Mouse (Mus musculus) CH12.LX (cell line): ENCODE measurements around the gene 1700122O11Rik. TPM values are rescaled to one million over a fixed set of nuclear protein-coding genes. Genes with fewer than 3 reads are reported as not detected.

Experiments used
- DNase-seq: peaks from one replicate; pipeline ENCODE4 v3.0.0-alpha.2; 2013; ENCODE audit errors: extremely low read depth
- H3K27ac ChIP-seq: 2 replicates; pipeline ENCODE4 v1.5.1; 2012; ENCODE audit warnings: low read depth, mild to moderate bottlenecking, control low read depth, moderate library complexity; ENCODE audit not compliant: insufficient read depth
- H3K27me3 ChIP-seq: replicated peaks from 2 replicates; pipeline ENCODE3; 2012; ENCODE audit warnings: inconsistent platforms
- H3K36me3 ChIP-seq, 2 experiments: replicated peaks in 1 of 2; 2 replicates each; pipeline versions ENCODE3 to v1.6.1; 2012; ENCODE audit warnings: inconsistent platforms in 1 of 2, low read length in 1 of 2, mild to moderate bottlenecking in 1 of 2, mixed read lengths in 1 of 2, moderate library complexity in 1 of 2; ENCODE audit not compliant: control insufficient read depth in 1 of 2, insufficient read depth in 1 of 2
- H3K4me1 ChIP-seq, 2 experiments: 2 replicates each; pipeline ENCODE4 v1.6.1; 2012; ENCODE audit warnings: inconsistent platforms in 1 of 2, moderate library complexity in 1 of 2; ENCODE audit not compliant: insufficient read depth in 2 of 2, control insufficient read depth in 1 of 2
- H3K4me2 ChIP-seq: 2 replicates; pipeline ENCODE4 v1.6.1; 2012; ENCODE audit warnings: low read depth, mild to moderate bottlenecking, control low read depth; ENCODE audit not compliant: poor library complexity, insufficient read depth, severe bottlenecking
- H3K4me3 ChIP-seq, 3 experiments: fragments of 150-350 bp in 1 of 3; sonication (generic) in 1 of 3; replicated peaks in 1 of 3; 2 replicates each; pipeline versions ENCODE3 to v1.5.1; 2011 to 2012; ENCODE audit warnings: low read depth in 2 of 3, low read length in 2 of 3, mild to moderate bottlenecking in 2 of 3, moderate library complexity in 2 of 3, control low read depth in 1 of 3, improper control_type of control experiment in 1 of 3, inconsistent platforms in 1 of 3, mixed read lengths in 1 of 3; ENCODE audit not compliant: poor library complexity in 1 of 3
- H3K79me2 ChIP-seq: replicated peaks from 2 replicates; pipeline ENCODE4 v1.6.1; 2012; ENCODE audit warnings: mild to moderate bottlenecking, moderate library complexity; ENCODE audit not compliant: control insufficient read depth, poor library complexity, insufficient read depth, severe bottlenecking; ENCODE audit errors: extremely low read depth
- H3K9ac ChIP-seq: 2 replicates; pipeline ENCODE4 v1.6.1; 2012; ENCODE audit warnings: low read depth, mild to moderate bottlenecking, control low read depth, moderate library complexity; ENCODE audit not compliant: insufficient read depth
- H3K9me3 ChIP-seq: replicated peaks from 2 replicates; pipeline ENCODE3; 2012; ENCODE audit warnings: low read length, inconsistent platforms, mixed read lengths
- BHLHE40 ChIP-seq: IDR thresholded peaks from 2 replicates; pipeline ENCODE4 v1.6.1; 2011; ENCODE audit warnings: mild to moderate bottlenecking, low read depth, low read length, improper control_type of control experiment
- CHD1 ChIP-seq: IDR thresholded peaks from 2 replicates; pipeline ENCODE4 v1.6.1; 2012; ENCODE audit warnings: low read depth, low read length, improper control_type of control experiment, inconsistent platforms
- CTCF ChIP-seq, 2 experiments: IDR thresholded peaks in 1 of 2; conservative IDR thresholded peaks in 1 of 2; 2 replicates each; pipeline ENCODE4 v1.5.1; 2011 to 2012; ENCODE audit warnings: low read depth in 2 of 2, low read length in 2 of 2, improper control_type of control experiment in 1 of 2, inconsistent platforms in 1 of 2, mild to moderate bottlenecking in 1 of 2, moderate library complexity in 1 of 2
- EP300 ChIP-seq: IDR thresholded peaks from 2 replicates; pipeline ENCODE4 v1.6.1; 2011; ENCODE audit warnings: low read length, improper control_type of control experiment
- GABPA ChIP-seq: IDR thresholded peaks from 2 replicates; pipeline ENCODE4 v1.6.1; 2012; ENCODE audit warnings: low read depth, low read length, improper control_type of control experiment, inconsistent platforms; ENCODE audit not compliant: insufficient replicate concordance
- HCFC1 ChIP-seq: IDR thresholded peaks from 2 replicates; pipeline ENCODE4 v1.6.1; 2012; ENCODE audit warnings: low read depth, mild to moderate bottlenecking, inconsistent platforms, low read length, improper control_type of control experiment
- IRF4 ChIP-seq: IDR thresholded peaks from 2 replicates; pipeline ENCODE4 v1.6.1; 2014; ENCODE audit warnings: low read depth, mild to moderate bottlenecking, inconsistent platforms, low read length, improper control_type of control experiment
- JUN ChIP-seq: IDR thresholded peaks from 2 replicates; pipeline ENCODE4 v1.6.1; 2011; ENCODE audit warnings: low read depth, mild to moderate bottlenecking, low read length, improper control_type of control experiment, moderate library complexity; ENCODE audit not compliant: insufficient read depth
- KAT2A ChIP-seq: IDR thresholded peaks from 2 replicates; pipeline ENCODE4 v1.6.1; 2012; ENCODE audit warnings: low read length, improper control_type of control experiment, inconsistent platforms; ENCODE audit not compliant: insufficient replicate concordance
- MAFK ChIP-seq: IDR thresholded peaks from 2 replicates; pipeline ENCODE4 v1.6.1; 2011; ENCODE audit warnings: low read length, improper control_type of control experiment; ENCODE audit not compliant: insufficient replicate concordance
- MAX ChIP-seq: IDR thresholded peaks from 2 replicates; pipeline ENCODE4 v1.6.1; 2011; ENCODE audit warnings: low read length, improper control_type of control experiment
- MAZ ChIP-seq: IDR thresholded peaks from 2 replicates; pipeline ENCODE4 v1.6.1; 2012; ENCODE audit warnings: low read depth, mild to moderate bottlenecking, inconsistent platforms, low read length, improper control_type of control experiment, moderate library complexity
- NELFE ChIP-seq: IDR thresholded peaks from 2 replicates; pipeline ENCODE4 v1.6.1; 2011; ENCODE audit warnings: low read depth, low read length, improper control_type of control experiment
- NRF1 ChIP-seq: IDR thresholded peaks from 2 replicates; pipeline ENCODE4 v1.6.1; 2014; ENCODE audit warnings: low read depth, mild to moderate bottlenecking, inconsistent platforms, low read length, improper control_type of control experiment, moderate library complexity
- PAX5 ChIP-seq: IDR thresholded peaks from 2 replicates; pipeline ENCODE4 v1.6.1; 2012; ENCODE audit warnings: low read length, inconsistent platforms, mixed read lengths
- POLR2AphosphoS2 ChIP-seq: IDR thresholded peaks from 2 replicates; pipeline ENCODE4 v1.6.1; 2011; ENCODE audit warnings: low read depth, low read length, improper control_type of control experiment
- RAD21 ChIP-seq: IDR thresholded peaks from 2 replicates; pipeline ENCODE4 v1.6.1; 2011; ENCODE audit warnings: low read depth, mild to moderate bottlenecking, low read length, improper control_type of control experiment, moderate library complexity
- RCOR1 ChIP-seq: conservative IDR thresholded peaks from 2 replicates; pipeline ENCODE4 v1.6.1; 2012; ENCODE audit warnings: low read depth, mild to moderate bottlenecking, inconsistent platforms, low read length, improper control_type of control experiment
- SIN3A ChIP-seq: IDR thresholded peaks from 2 replicates; pipeline ENCODE4 v1.6.1; 2012; ENCODE audit warnings: low read length, improper control_type of control experiment, inconsistent platforms
- SMC3 ChIP-seq: IDR thresholded peaks from 2 replicates; pipeline ENCODE4 v1.6.1; 2011; ENCODE audit warnings: low read depth, low read length, improper control_type of control experiment
- TBP ChIP-seq: conservative IDR thresholded peaks from 2 replicates; pipeline ENCODE4 v1.6.1; 2011; ENCODE audit warnings: low read depth, low read length, improper control_type of control experiment
- TCF12 ChIP-seq: IDR thresholded peaks from 2 replicates; pipeline ENCODE4 v1.6.1; 2014; ENCODE audit warnings: low read depth, mild to moderate bottlenecking, inconsistent platforms, low read length, improper control_type of control experiment
- UBTF ChIP-seq: IDR thresholded peaks from 2 replicates; pipeline ENCODE4 v1.6.1; 2012; ENCODE audit warnings: low read depth, mild to moderate bottlenecking, inconsistent platforms, low read length, improper control_type of control experiment, moderate library complexity
- USF2 ChIP-seq: conservative IDR thresholded peaks from 2 replicates; pipeline ENCODE4 v1.6.1; 2011; ENCODE audit warnings: low read depth, low read length, improper control_type of control experiment
- ZC3H11A ChIP-seq: IDR thresholded peaks from 2 replicates; pipeline ENCODE4 v1.6.1; 2012; ENCODE audit warnings: low read depth, mild to moderate bottlenecking, inconsistent platforms, low read length, improper control_type of control experiment
- ZMIZ1 ChIP-seq: IDR thresholded peaks from 2 replicates; pipeline ENCODE4 v1.6.1; 2012; ENCODE audit warnings: low read depth, mild to moderate bottlenecking, inconsistent platforms, low read length, improper control_type of control experiment
- dilution Hi-C: fragments of 300-500 bp; cut with MboI; formaldehyde crosslinking; loops from 2 replicates; pipeline ENCODE4 v1.14.3; 2020; ENCODE audit warnings: low sequenced_read_pairs; ENCODE audit not compliant: extremely low pct_unique_long_range_greater_than_20kb, extremely low pct_ligation_motif_present
- in situ Hi-C: fragments of 300-500 bp; cut with MboI; formaldehyde crosslinking; loops from 3 replicates; pipeline ENCODE4 v1.14.3; 2019; ENCODE audit warnings: low sequenced_read_pairs, low pct_ligation_motif_present, low pct_unique_long_range_greater_than_20kb, mixed read lengths
- polyA plus RNA-seq: library from polyadenylated mRNA; unstranded; fragments of >175 nt; gene quantifications from 2 replicates; pipeline ENCODE4 v1.2.1, GENCODE M21; 2012; ENCODE audit warnings: low read depth; ENCODE audit not compliant: insufficient read length
- total RNA-seq, 2 experiments: library from RNA; depleted of rRNA; stranded (reverse); fragments of 300-350 nt in 1 of 2; fragments of >200 nt in 1 of 2; gene quantifications; 2 replicates each; pipeline ENCODE4 v1.2.3; 2012 to 2014

The 1700122O11Rik gene
- total and polyA plus RNA-seq, 3 experiments = not detected

DNA sequence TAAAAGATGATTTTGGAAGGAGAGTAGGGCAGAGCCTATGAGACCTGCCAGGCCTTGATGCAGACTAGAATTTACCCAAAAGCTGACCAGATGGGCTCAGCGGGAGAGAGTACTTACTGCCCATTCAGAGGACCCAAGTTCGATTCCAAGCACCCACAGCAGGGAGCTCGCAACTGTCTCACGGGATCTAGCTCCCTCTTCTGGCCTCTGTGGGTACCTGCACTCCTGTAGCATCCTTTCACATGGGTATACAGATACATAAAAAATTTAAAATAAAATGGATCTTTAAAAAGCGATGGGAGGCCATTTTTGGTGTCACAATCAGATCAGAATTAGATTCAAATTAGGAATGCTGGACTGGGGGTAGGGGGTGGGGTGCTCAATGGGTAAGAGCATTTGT lies 11.1 kb downstream of the 1700122O11Rik start:
- in situ Hi-C loops = no loop called here
- no peaks in the 10 kb centered on the region for H3K79me2 ChIP-seq
- no peak overlapping the region for H3K9ac ChIP-seq
- DNase-seq = no peak
- H3K4me1 ChIP-seq = no peaks in the 10 kb centered on the region
- dilution Hi-C loops = no loop called here
- H3K4me3 ChIP-seq = no peak overlapping the region
- H3K4me2 ChIP-seq = no peak overlapping the region
- peaks cover 7% of the 10 kb centered on the region for H3K27me3 ChIP-seq
- H3K36me3 ChIP-seq = no peaks in the 10 kb centered on the region
- TF ChIP-seq CTCF (conservative IDR thresholded peaks at IDR 0.05 in 1 of 2, IDR thresholded peaks at IDR 0.05 in 1 of 2; ENCODE audit: low read depth in 2 of 2, low read length in 2 of 2) (0 out of 4 replicates have a peak, but pooled peaks of 1 of the 2 experiments have one; percentile 27), RAD21 (no peak), UBTF (no peak), EP300 (no peak), SMC3 (peak; percentile 16; the same call in 1 of the 2 replicates), ZC3H11A (no peak), RCOR1 (no peak), KAT2A (no peak), CHD1 (no peak), HCFC1 (no peak), PAX5 (no peak)
- H3K9me3 ChIP-seq = peaks cover 4% of the 10 kb centered on the region
- no peak overlapping the region for H3K27ac ChIP-seq

DNA sequence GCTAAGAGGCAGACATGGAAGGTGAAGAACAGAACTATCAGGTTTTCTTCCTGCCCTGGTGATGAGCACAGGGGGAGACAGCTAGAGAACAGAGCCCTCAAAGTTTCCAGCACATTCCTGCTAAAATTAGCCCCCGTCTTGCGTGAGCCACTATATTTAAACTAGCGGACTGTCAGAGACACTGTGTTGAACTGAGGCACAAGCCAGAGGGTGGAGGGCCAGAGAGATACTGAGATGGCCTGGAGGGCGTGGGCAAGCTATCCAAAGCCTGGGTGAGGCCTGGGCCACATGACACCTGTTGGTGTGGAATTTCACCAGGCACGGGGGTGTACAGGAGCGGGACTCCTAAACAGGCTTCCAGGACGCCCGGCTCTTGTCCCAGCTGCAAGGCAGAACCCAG lies 14.0 kb downstream of the 1700122O11Rik start:
- dilution Hi-C loops = no loop called here
- TF ChIP-seq BHLHE40 (no peak), ZMIZ1 (no peak), MAX (no peak), MAZ (no peak)
- TF ChIP-seq, all 38 proteins: peak for 0
- no peak overlapping the region for H3K4me2 ChIP-seq

DNA sequence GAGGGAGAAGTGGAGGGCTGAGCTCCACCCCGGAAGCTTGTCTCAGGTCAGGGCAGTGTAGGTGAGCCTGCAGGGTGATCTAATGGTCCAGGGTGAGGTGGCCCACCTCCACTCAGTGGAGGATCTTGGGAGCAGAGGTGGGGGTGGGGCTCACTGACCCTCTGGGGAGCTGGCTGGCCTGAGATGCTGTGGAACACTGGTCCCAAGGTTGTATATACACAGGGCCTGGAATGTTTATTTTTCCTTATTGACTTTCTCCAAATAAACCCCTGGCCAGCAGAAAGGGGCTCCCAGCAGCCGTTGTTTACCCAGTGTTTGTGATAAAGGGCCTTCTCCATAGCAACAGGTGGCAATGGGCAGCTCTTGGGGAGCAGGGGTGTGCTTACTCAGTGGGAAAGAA lies 18.5 kb downstream of the 1700122O11Rik start:
- no peak overlapping the region for H3K27ac ChIP-seq
- H3K4me2 ChIP-seq = no peak overlapping the region
- no peaks in the 10 kb centered on the region for H3K4me1 ChIP-seq
- no peaks in the 10 kb centered on the region for H3K9me3 ChIP-seq
- DNase-seq = no peak
- no peaks in the 10 kb centered on the region for H3K79me2 ChIP-seq
- H3K36me3 ChIP-seq = no peaks in the 10 kb centered on the region
- no peak overlapping the region for H3K4me3 ChIP-seq
- in situ Hi-C loops = no loop called here
- no peak overlapping the region for H3K9ac ChIP-seq
- TF ChIP-seq JUN (no peak), KAT2A (no peak), TCF12 (no peak), TBP (no peak), USF2 (no peak), NRF1 (no peak), IRF4 (no peak), POLR2AphosphoS2 (no peak), MAZ (no peak), RCOR1 (no peak), CHD1 (no peak), ZMIZ1 (no peak), MAFK (no peak), GABPA (no peak), EP300 (no peak), NELFE (no peak), SIN3A (no peak), BHLHE40 (no peak)
- dilution Hi-C loops = no loop called here
- peaks cover 19% of the 10 kb centered on the region for H3K27me3 ChIP-seq

More for the DNA sequence above, 14.0 kb downstream of the 1700122O11Rik start:
- in situ Hi-C loops = no loop called here
- DNase-seq = no peak
- Histone ChIP-seq H3K9me3 (peaks cover 4% of the 10 kb centered on the region), H3K4me3 (no peak overlapping the region), H3K79me2 (no peaks in the 10 kb centered on the region), H3K9ac (no peak overlapping the region), H3K27ac (no peak overlapping the region), H3K36me3 (no peaks in the 10 kb centered on the region), H3K4me1 (no peaks in the 10 kb centered on the region), H3K27me3 (peaks cover 16% of the 10 kb centered on the region)
